Mouse (Mus musculus) ovary, postnatal 36 days (tissue): ENCODE data around the gene Mlxipl.

Experiments
- DNase-seq: peaks from one replicate; pipeline ENCODE4 v3.0.0; 2022; ENCODE audit warnings: low spot score, mixed read lengths

Gene Mlxipl

GRCm38 (mm10) chr5:135145955-135146354 lies 56.3 kb downstream of the Mlxipl start:
- no peak for DNase-seq

GRCm38 (mm10) chr5:135148715-135149052 lies 59.0 kb downstream of the Mlxipl start:
- no peak for DNase-seq

DNA sequence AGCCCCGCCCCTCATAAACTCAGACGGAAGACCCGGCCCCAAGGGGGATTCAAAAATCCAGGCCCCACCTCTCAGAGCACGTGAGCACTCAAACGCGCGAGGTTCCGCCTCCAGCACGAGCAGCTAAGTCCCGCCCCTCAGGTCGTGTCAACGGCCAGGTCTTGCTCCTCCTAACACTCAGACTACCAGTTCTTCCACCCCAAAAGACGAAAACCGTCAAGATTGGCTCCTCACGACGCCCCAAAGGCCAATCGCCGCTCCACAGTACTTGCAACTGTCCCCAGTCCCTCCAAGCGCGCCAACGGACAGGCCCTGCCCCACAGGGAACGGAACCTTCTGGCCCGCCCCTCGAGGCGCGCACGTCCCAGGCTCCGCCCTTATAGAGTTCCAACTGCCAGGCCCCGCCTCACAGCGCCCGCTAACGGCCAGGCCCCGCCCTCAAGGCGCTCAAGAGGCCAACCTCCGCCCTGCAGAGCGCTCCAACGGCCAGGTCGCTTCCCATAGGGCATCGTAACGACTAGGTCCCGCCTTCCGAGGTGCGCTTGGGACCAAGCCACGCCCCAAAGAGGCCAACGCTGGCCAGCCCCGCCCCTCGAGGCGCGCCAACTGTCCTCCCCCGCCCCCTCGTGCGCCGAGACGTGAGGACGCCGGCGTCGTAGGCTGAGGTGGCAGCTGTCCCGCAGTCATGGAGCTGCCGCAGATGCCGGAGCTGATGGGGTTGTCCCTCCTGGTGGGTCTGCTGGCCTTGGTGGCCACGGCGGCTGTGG lies 59.5 kb downstream of the Mlxipl start, which contains the start of gene Tbl2:
Gene Tbl2, plus strand, starts transcription at position 605 of the 767 bp plus-strand sequence.
- peak; percentile 99 for DNase-seq

GRCm38 (mm10) chr5:135149820-135150178 lies 60.1 kb downstream of the Mlxipl start:
- no peak for DNase-seq

DNA sequence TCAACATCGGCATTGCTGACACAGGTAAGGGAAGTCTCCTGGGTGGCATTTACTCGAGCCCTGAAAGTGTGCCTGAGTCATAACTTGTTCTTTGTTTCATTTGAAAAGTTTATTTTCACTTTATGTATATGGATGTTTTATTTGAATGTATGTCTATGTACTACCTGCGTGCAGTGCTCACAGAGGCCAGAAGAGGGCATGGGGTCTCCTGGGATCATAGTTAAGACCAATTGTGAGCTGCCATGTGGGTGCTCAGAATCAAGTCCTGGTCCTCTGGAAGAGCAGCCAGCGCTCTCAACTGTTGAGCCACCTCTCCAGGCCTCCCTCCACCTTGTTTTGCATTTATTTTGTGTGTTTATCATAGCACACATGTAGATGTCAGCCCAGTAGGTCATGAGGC lies 66.8 kb downstream of the Mlxipl start:
- no peak for DNase-seq

- DNase-seq = peak; percentile 39
Observed at GRCm38 (mm10) chr5:135161221-135161620, 71.5 kb downstream of the Mlxipl start.

DNA sequence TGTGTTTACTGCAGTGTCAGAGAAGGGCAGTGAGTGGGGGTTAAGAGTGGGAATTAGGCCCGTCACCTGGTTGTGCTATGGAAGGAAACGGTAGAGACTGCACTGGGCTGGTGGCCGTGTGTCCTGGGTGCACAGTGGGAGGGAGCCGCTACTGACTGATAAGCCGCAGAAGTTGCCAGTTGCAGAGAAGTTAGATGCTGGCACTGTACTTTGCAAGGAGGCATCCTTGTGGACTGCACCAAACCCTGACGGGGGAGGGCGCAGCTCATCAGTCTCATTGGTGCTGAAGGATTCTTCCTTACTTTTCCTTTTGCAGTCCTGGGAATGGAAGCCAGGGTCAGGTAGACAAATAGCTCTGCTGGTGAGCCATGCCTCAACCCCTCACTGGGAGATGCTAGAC lies 72.0 kb downstream of the Mlxipl start:
- no peak for DNase-seq

DNA sequence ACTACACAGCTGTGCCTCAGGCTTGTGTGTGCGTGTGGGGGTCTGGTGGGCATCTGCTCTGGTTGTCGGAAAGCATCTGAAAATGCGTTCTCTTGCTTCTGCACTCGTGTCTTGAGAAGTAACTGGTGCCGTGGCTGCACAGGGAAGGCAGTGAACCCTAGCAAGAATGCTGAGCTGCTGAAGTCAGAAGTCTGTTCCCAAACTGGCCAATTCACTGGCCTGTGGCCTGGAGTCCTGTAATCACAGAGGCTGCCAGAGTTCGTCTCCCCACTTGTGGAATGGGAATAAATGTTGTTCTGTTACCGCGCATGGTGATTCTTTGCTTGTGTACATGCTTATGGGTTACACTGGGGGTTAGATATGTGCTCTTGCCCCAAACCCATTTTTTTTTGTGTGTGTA lies 72.7 kb downstream of the Mlxipl start:
- no peak for DNase-seq

DNA sequence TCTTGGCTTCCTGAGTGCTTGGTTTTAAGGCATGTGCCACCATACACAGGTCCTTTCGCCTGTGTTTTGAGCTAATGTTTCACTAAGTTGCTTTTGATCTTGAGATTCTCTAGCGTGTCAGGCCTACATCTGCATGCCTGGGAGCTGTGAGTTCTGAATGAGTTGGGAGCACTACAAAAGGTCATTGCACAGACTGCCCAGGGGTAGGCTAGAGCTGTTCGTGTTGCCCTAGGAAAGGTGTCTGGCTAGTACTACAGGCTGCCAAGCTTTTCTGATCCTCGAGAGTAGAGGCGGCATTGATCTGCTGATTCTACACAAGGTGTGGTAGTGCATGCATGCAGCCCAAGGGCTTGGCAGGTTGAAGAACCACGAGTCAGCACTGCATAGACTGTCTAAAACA lies 73.1 kb downstream of the Mlxipl start:
- DNase-seq = no peak

DNA sequence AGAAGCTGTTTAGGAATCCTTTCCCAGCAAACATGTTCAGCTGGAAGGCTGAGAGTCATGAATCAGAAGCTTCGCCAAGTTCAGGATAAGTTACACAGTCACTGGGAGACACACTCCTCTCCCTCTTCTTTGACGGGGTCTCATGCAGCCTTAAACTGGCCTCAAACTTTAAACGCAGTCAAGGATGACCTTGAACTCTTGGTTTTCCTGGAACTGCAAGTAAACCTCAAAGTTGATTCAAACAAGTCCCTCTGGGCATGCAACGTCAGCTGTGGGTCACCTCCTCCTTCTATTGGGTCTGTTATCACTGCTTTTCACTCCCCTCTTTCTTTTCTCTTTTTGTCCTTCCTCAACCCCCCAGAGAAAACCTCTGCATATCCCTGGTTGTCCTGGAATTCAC lies 77.2 kb downstream of the Mlxipl start:
- DNase-seq = no peak

GRCm38 (mm10) chr5:135167469-135167868 lies 77.8 kb downstream of the Mlxipl start:
- DNase-seq = no peak

DNA sequence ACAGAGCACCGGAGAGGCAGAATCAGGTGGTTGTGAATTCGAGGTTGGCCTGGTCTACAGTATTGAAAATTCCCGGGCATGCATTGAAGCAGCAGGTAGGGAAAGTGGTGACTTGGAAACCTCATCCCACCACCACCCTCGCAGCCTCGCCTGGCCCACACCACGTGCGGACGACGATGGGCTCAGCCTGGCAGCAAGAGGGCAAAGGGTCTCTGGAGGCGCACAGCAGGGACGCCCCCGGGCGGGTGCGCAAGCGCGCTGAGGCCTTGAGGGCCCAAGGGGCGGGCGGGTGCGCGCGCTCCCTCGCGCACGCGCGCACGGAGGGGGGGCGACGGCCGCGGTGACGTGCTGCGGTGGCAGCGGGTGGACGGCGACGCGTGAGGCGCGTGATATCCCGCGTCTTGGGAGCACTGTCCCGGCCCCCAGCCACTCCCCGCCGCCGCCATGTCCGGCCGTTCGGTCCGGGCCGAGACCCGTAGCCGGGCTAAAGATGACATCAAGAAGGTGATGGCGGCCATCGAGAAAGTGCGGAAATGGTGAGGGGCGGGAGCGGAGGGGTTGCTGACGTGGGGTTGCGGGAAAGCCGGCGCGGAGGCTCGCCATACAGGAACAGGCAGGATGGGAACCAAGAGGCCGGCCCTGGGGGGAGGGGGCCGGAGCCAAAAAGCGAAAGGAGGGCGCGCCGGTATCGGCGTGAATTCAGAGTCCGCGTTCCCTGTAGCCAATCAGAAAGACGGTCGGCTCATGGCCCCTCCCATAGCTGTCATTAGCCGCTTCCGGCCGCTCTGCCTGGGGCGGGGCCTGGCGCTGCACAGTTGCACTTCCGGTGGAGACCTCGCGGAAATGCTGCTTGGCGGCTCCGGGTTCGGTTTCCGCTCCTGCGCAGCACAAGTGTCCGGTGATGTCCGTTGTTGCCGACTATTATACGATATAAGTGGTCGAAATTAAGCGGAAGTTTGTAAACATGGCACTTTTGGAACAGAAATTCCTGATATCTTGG lies 78.7 kb downstream of the Mlxipl start, which contains the start of gene Bcl7b:
Gene Bcl7b, plus strand, starts transcription at position 221 of the 1,000 bp plus-strand sequence.
- DNase-seq = peak; percentile 96

DNA sequence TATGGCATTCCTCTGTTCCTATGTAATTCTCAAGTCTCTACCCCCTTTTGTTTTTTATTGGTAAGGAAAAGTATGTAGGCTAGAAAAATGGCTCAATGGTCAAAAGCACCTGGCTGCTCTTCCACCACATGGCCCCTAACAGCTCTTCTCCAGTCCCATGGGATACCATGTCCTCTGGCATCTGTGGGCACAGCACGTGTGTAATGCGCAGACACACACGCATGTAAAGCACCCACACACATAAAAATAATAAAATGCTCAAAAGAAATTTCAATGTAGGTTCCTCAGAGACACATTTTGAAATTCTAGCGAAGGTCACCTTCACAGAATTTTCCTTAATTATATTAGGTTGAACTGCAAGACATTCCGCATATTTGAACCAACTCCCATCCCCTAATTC lies 79.8 kb downstream of the Mlxipl start:
- DNase-seq = no peak

GRCm38 (mm10) chr5:135171688-135172220 lies 82.1 kb downstream of the Mlxipl start:
- DNase-seq = no peak

- DNase-seq = no peak
Observed at GRCm38 (mm10) chr5:135172986-135173385, 83.3 kb downstream of the Mlxipl start.

DNA sequence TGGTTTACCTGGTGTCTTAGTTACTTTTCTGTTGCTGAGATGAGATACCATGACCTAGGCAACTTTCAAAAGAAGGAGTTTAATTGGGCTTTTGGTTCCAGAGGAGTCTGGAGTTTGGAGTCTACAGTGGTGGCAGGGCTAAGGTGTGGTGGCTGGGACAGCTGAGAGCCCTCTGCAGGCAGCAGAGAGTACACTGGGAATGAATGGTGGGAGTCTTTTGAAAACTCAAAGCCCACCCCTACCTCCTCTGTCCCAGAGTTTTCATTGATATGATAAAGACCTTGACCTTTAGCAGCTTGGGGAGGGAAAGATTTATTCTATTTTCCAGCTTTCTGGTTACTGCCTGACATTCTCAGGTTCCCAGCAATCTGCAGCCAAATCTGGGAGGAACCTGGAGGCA lies 85.4 kb downstream of the Mlxipl start:
- DNase-seq = no peak

DNA sequence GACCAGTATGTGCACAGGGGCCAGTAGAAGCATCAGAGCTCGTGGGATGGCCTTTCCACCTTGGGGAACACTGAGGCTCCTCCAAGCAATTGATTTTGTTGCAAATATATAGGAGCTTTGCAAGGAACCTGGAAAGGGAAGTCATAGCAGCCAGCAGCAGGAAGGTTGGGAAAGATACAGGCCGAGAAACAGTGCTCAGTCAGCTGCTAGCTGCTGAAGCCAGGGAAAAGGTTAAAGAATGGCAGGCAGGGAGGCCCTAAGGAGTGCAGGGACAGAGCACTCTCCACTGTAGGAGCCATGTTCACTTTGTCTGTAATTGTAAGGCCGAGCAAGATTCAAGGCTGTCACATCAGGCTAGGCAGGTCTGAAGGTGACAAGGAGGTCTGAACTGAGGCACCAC lies 88.8 kb downstream of the Mlxipl start:
- DNase-seq = no peak

DNA sequence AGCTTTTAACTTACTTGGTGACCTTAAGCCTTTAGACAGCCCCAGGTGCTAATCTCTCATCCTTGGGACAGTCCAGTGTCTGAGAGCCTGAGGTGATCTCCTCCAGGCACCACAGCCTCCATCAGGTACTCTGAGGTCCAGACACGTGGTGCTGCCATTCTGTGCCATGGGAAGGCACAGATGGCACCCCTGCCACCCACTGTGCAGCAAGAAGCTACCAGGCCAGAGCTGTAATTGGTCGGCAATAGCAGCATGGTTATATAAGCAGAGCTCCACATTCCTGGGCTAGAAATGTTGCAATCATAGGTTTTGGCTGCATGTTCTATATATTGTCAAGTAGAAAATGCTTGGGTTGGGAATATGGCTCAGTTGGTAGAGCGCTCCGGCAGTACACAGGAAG lies 89.3 kb downstream of the Mlxipl start:
- DNase-seq = no peak

- no peak for DNase-seq
Observed at GRCm38 (mm10) chr5:135179616-135180015, 89.9 kb downstream of the Mlxipl start.

DNA sequence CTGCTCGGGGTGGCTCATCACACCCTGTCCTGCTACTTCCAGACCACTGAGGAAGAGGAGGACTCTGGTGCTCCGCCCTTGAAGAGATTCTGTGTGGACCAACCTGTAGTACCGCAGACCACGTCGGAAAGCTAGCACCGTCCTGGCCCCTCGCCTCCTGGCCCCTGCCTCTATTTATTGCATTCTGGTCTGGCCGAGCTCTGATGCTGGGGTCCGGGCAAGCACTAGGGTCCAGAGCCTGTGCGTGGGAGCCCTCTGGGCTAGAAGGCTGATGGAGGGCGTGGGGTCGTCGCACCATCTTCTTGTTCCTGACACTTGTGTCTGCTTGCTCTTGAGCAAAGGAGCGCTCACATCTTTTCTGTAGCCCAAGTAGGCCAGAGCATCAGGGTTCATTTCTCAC lies 91.1 kb downstream of the Mlxipl start:
- DNase-seq = no peak

DNA sequence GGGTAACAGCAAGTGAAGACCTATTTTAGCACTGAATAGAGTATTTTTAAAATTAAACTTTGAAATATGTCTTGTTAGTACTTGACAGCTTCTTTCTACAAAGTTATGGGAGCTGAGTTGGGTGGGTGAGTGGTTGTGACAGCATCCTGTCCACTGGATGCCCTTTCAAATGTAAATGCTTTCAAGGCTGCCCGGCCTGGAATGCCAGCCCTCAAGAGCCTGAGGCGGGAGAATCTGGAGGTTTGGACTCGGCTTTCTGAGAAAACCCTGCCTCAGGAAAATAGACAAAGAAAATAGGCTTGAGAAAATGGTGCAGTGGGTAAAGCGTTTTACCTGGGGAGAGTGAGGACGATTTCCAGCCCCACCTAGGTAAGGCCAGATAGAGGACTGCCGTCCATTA lies 92.1 kb downstream of the Mlxipl start:
- no peak for DNase-seq

GRCm38 (mm10) chr5:135183131-135183861 lies 93.6 kb downstream of the Mlxipl start:
- no peak for DNase-seq
